Mouse (Mus musculus): Measurements from ENCODE around the gene Tm4sf4.

Tm4sf4 gene

GRCm38 (mm10) chr3:57474421-57474820 lies 49.3 kb downstream of the Tm4sf4 start:
- DNase-seq (ENCODE audit: low read depth, low spot score) = no peak

- DNase-seq (ENCODE audit: low read depth, low spot score) = peak; percentile 73
Observed at GRCm38 (mm10) chr3:57480640-57481039, 55.5 kb downstream of the Tm4sf4 start.

GRCm38 (mm10) chr3:57481981-57482380 lies 56.9 kb downstream of the Tm4sf4 start:
- no peak for DNase-seq (ENCODE audit: low read depth, low spot score)

- DNase-seq (ENCODE audit: low read depth, low spot score) = no peak
Observed at GRCm38 (mm10) chr3:57486068-57486467, 61.0 kb downstream of the Tm4sf4 start.

GRCm38 (mm10) chr3:57487455-57488153 lies 62.5 kb downstream of the Tm4sf4 start:
- no peak for DNase-seq (ENCODE audit: low read depth, low spot score)
